Mouse (Mus musculus): ENCODE data around the gene Gse1.

DNA sequence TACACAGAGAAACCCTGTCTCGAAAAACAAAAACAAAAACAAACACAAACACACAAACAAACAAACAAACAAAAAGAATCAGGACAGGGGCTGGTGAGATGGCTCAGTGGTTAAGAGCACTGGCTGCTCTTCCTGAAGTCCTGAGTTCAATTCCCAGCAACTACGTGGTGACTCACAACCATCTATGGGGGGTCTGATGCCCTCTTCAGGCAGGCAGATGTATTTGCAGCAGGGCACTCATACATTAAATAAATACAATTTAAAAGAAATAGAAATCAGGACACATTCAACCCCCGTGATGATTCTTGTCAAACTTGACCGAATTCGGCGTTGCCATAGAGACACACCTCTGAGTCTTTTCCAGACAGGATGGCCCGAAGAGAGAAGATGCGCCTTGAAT, 20.9 kb upstream of the Gse1 start:
- TF ChIP-seq CTCF (IDR thresholded peaks at IDR 0.05 in 2 of 3, conservative IDR thresholded peaks at IDR 0.05 in 1 of 3; ENCODE audit: control insufficient read depth in 1 of 3, insufficient read depth in 1 of 3, low read depth in 2 of 3, low read length in 3 of 3, poor library complexity in 1 of 3, severe bottlenecking in 1 of 3) (peak in 2 of 3 experiments; percentile 32 to 35; a peak in 4 of 6 replicates), GABPA (IDR thresholded peaks at IDR 0.05; ENCODE audit: low read depth, low read length) (no peak), TAL1 (IDR thresholded peaks at IDR 0.05; ENCODE audit: low read length) (no peak), RCOR1 (IDR thresholded peaks at IDR 0.05; ENCODE audit: low read depth, low read length) (no peak), POLR2A (IDR thresholded peaks at IDR 0.05; ENCODE audit: control insufficient read depth in 1 of 2, insufficient read depth in 1 of 2, low read depth in 1 of 2, low read length in 2 of 2, poor library complexity in 1 of 2) (no peak), E2F4 (IDR thresholded peaks at IDR 0.05; ENCODE audit: borderline replicate concordance, low read depth, low read length) (no peak), EP300 (IDR thresholded peaks at IDR 0.05; ENCODE audit: low read depth in 1 of 2, low read length in 2 of 2) (no peak), POLR2AphosphoS5 (IDR thresholded peaks at IDR 0.05; ENCODE audit: borderline replicate concordance, low read depth, low read length) (no peak), MAX (IDR thresholded peaks at IDR 0.05; ENCODE audit: low read length) (no peak), JUND (IDR thresholded peaks at IDR 0.05; ENCODE audit: low read depth, low read length) (no peak)

Measured in MEL (cell line).